16 mouse cellular contexts compared by ENCODE assay signal in genomic region chr13:70866971-70867625, GRCm38 (mm10). TPM values are rescaled to one million over a fixed set of nuclear protein-coding genes. Genes with fewer than 3 reads are reported as not detected.
DNase-seq lines count a peak whose midpoint lies in the region; ATAC-seq lines count a peak whose summit lies in the region.
"Had no signal": no experiment of that assay in that cellular context is flagged by ENCODE, and none has a peak within 500 bp of the region (broad histone marks: within the 10 kb centered on the region; RNA-seq: fewer than 3 reads in every experiment).

No protein-coding gene starts in this region.

- H3K4me2 ChIP-seq in intestine, embryonic 14.5 days (ENCODE audit: low read length): no peak overlapping the region
- no peak overlapping the region for H3K4me2 ChIP-seq in liver, embryonic 16.5 days (ENCODE audit: low read depth, low read length)
- H3K4me2 ChIP-seq: embryonic facial prominence, embryonic 15.5 days had no signal

- H3K9me3 ChIP-seq in intestine, embryonic 14.5 days (ENCODE audit: control insufficient read depth, low read length): no peaks in the 10 kb centered on the region
- H3K9me3 ChIP-seq in liver, embryonic 16.5 days (replicated peaks; ENCODE audit: control insufficient read depth, low read length): no peaks in the 10 kb centered on the region
- H3K9me3 ChIP-seq: embryonic facial prominence, embryonic 15.5 days had no signal

- ATAC-seq in intestine, embryonic 14.5 days (replicated peaks; ENCODE audit: low FRiP score, low TSS enrichment, low read depth): peak; percentile 84
- peak; percentile 95 for ATAC-seq in liver, embryonic 16.5 days (ENCODE audit: low read depth)
- no peak for ATAC-seq in erythroblast, adult 5-6 weeks (replicated peaks; ENCODE audit: low FRiP score, poor library complexity, severe bottlenecking)
- ATAC-seq: forebrain, embryonic 14.5 days; hindbrain, postnatal 0 days had no signal

- no peak overlapping the region for H3K27ac ChIP-seq in intestine, embryonic 14.5 days (ENCODE audit: low read depth)
- peak overlapping the region; percentile 36 for H3K27ac ChIP-seq in liver, embryonic 16.5 days (ENCODE audit: low read length)
- H3K27ac ChIP-seq: embryonic facial prominence, embryonic 15.5 days; gastrocnemius, adult 2 months; hindbrain, postnatal 0 days had no signal

- DNase-seq in intestine, embryonic 14.5 days (ENCODE audit: low spot score): peak; percentile 52
- DNase-seq in kidney, adult 11 months: peak; percentile 48
- peak; percentile 57 for DNase-seq in kidney, postnatal 14 days
- no peak for DNase-seq in adrenal gland, adult 2 months
- DNase-seq in frontal cortex, postnatal 10 days (ENCODE audit: low spot score in 2 of 2): no peak
- DNase-seq: cerebellum, adult 18-20 months; gastrocnemius, adult 2 months; thymus, adult 2 months had no signal

- no peak overlapping the region for H3K9ac ChIP-seq in intestine, embryonic 14.5 days (ENCODE audit: low read length)
- H3K9ac ChIP-seq in liver, embryonic 16.5 days (ENCODE audit: low read depth, low read length): no peak overlapping the region
- H3K9ac ChIP-seq: embryonic facial prominence, embryonic 15.5 days had no signal

- 85% methylated on average over 11 of the region's 11 CpGs for WGBS in intestine, embryonic 14.5 days
- 68% methylated on average over 11 of the region's 11 CpGs for WGBS in liver, embryonic 16.5 days (ENCODE audit: insufficient replicate concordance)

- no peaks in the 10 kb centered on the region for H3K4me1 ChIP-seq in intestine, embryonic 14.5 days (replicated peaks; ENCODE audit: control insufficient read depth, insufficient read depth, low read length)
- H3K4me1 ChIP-seq in liver, embryonic 16.5 days (ENCODE audit: control insufficient read depth, low read depth, low read length): no peaks in the 10 kb centered on the region
- H3K4me1 ChIP-seq: embryonic facial prominence, embryonic 15.5 days had no signal

- no peak overlapping the region for H3K4me3 ChIP-seq in intestine, embryonic 14.5 days (ENCODE audit: low read depth, low read length)
- no peak overlapping the region for H3K4me3 ChIP-seq in liver, embryonic 16.5 days (ENCODE audit: low read depth, low read length)
- H3K4me3 ChIP-seq: embryonic facial prominence, embryonic 15.5 days; gastrocnemius, adult 2 months had no signal

- no peaks in the 10 kb centered on the region for H3K36me3 ChIP-seq in intestine, embryonic 14.5 days (ENCODE audit: control insufficient read depth, insufficient read depth, low read length)
- H3K36me3 ChIP-seq in liver, embryonic 16.5 days (ENCODE audit: control insufficient read depth, insufficient read depth): no peaks in the 10 kb centered on the region
- H3K36me3 ChIP-seq: embryonic facial prominence, embryonic 15.5 days had no signal

- no peaks in the 10 kb centered on the region for H3K27me3 ChIP-seq in intestine, embryonic 14.5 days (replicated peaks; ENCODE audit: control insufficient read depth, insufficient read depth, low read length)
- H3K27me3 ChIP-seq in liver, embryonic 16.5 days (ENCODE audit: control insufficient read depth, insufficient read depth, low read depth, low read length): no peaks in the 10 kb centered on the region
- H3K27me3 ChIP-seq: embryonic facial prominence, embryonic 15.5 days had no signal

RNA-seq across cellular contexts. Expression of gene Adamts16, which starts 25.5 kb away (rescaled TPM):
- 1.1 and 1.5 TPM in 2 replicates for polyA plus RNA-seq in intestine, embryonic 14.5 days (2014; fragmentation: Nextera tagmentation; extraction: Ambion mirVana)
- polyA plus RNA-seq in liver, embryonic 16.5 days (2015; fragmentation: Nextera tagmentation; extraction: Ambion mirVana): 0.12 and 0.20 TPM in 2 replicates
- total RNA-seq in adrenal gland, adult 2 months (2021): under 1 TPM; 0.17 to 0.29 TPM
- polyA plus RNA-seq in adrenal gland, adult 2 months (2012; rRNA removed): 0.38 and 0.46 TPM in 2 replicates
- total RNA-seq in erythroblast, adult 5-6 weeks (2015; ENCODE audit: low replicate concordance): not detected in 2 replicates
- not detected in 2 replicates for total RNA-seq in erythroblast, adult 5-6 weeks (2017; ENCODE audit: low replicate concordance)
- total RNA-seq: heart, postnatal 25 days; MEL; neutrophil, adult 5-6 weeks had no signal

Comparison
In these comparisons a context has a peak if more than half of its experiments do, and no peak if none do; other contexts are left out.
1. DNase-seq: peak in intestine, embryonic 14.5 days (single experiment), kidney, adult 11 months (single experiment) and kidney, postnatal 14 days (single experiment); none in adrenal gland, adult 2 months (single experiment) and frontal cortex, postnatal 10 days (0 of 2).